Mouse (Mus musculus) spleen, embryonic (tissue): ENCODE results near the gene Nsmce4a.

Experiments
- CTCF ChIA-PET: fragments of 350-600 bp; sonication (Branson Sonifier 250); formaldehyde crosslinking; loops from one replicate; lab custom pipeline; 2022; lab: Charles Lee

The Nsmce4a gene

GRCm38 (mm10) chr7:130578066-130578465 is 5.1 kb upstream of the Nsmce4a start:
- CTCF ChIA-PET, result interaction anchor here (0.6 kb wide), 1 partner anchor 47 kb away, joined by 19 read pairs; no protein-coding TSS in a partner anchor

- CTCF ChIA-PET, result interaction anchor here (0.6 kb wide), 1 partner anchor 47 kb away, joined by 19 read pairs; no protein-coding TSS in a partner anchor
These were observed 4.6 kb upstream of the Nsmce4a start, which contains the start of gene Tacc2 for GRCm38 (mm10) chr7:130577388-130578003. Tacc2 (plus strand) TSS chr7:130577438.

- CTCF ChIA-PET, result no interaction called here
These were observed 4.1 kb upstream of the Nsmce4a start for GRCm38 (mm10) chr7:130576981-130577380.

- CTCF ChIA-PET, result no interaction called here
These were observed 1.5 kb upstream of the Nsmce4a start for GRCm38 (mm10) chr7:130574211-130574991.

GRCm38 (mm10) chr7:130573746-130574145 is 828 bp upstream of the Nsmce4a start:
- CTCF ChIA-PET, result no interaction called here

- CTCF ChIA-PET, result no interaction called here
These were observed 2.4 kb downstream of the Nsmce4a start for GRCm38 (mm10) chr7:130570472-130570871.

GRCm38 (mm10) chr7:130568783-130569436 is 4.0 kb downstream of the Nsmce4a start:
- CTCF ChIA-PET, result no interaction called here

- CTCF ChIA-PET, result no interaction called here
These were observed 8.3 kb downstream of the Nsmce4a start for GRCm38 (mm10) chr7:130564596-130564995.

- CTCF ChIA-PET, result no interaction called here
These were observed 9.0 kb downstream of the Nsmce4a start for GRCm38 (mm10) chr7:130563880-130564279.

GRCm38 (mm10) chr7:130563276-130563675 is 9.6 kb downstream of the Nsmce4a start:
- CTCF ChIA-PET, result no interaction called here

- CTCF ChIA-PET, result no interaction called here
These were observed 12.0 kb downstream of the Nsmce4a start for GRCm38 (mm10) chr7:130560933-130561332.

- CTCF ChIA-PET, result no interaction called here
These were observed 14.3 kb downstream of the Nsmce4a start for GRCm38 (mm10) chr7:130558592-130558991.

- CTCF ChIA-PET, result no interaction called here
These were observed 17.3 kb downstream of the Nsmce4a start for GRCm38 (mm10) chr7:130555597-130555996.

GRCm38 (mm10) chr7:130553321-130553720 is 19.6 kb downstream of the Nsmce4a start:
- CTCF ChIA-PET, result no interaction called here

- CTCF ChIA-PET, result no interaction called here
These were observed 20.1 kb downstream of the Nsmce4a start for GRCm38 (mm10) chr7:130552780-130553179.

GRCm38 (mm10) chr7:130547635-130548175 is 25.2 kb downstream of the Nsmce4a start:
- CTCF ChIA-PET, result no interaction called here

GRCm38 (mm10) chr7:130546791-130547484 is 26.0 kb downstream of the Nsmce4a start:
- CTCF ChIA-PET, result no interaction called here

- CTCF ChIA-PET, result no interaction called here
These were observed 26.5 kb downstream of the Nsmce4a start for GRCm38 (mm10) chr7:130546421-130546790.

- CTCF ChIA-PET, result interaction anchor here (0.6 kb wide), 1 partner anchor 12 kb away, joined by 6 read pairs; no protein-coding TSS in a partner anchor
These were observed 27.0 kb downstream of the Nsmce4a start for GRCm38 (mm10) chr7:130545893-130546292.

- CTCF ChIA-PET, result interaction anchor here (0.6 kb wide), 1 partner anchor 11 kb away, joined by 6 read pairs; no protein-coding TSS in a partner anchor
These were observed 27.5 kb downstream of the Nsmce4a start for GRCm38 (mm10) chr7:130545401-130545800.

GRCm38 (mm10) chr7:130543181-130543580 is 29.7 kb downstream of the Nsmce4a start:
- CTCF ChIA-PET, result interaction anchor here (0.8 kb wide), 1 partner anchor 941 kb away, joined by 19 read pairs; no protein-coding TSS in a partner anchor
